Mouse (Mus musculus) activated CD4-positive, CD25-positive, alpha-beta regulatory T cell (primary cell): Measurements from ENCODE around the gene Carmil2. TPM values are rescaled to one million over a fixed set of nuclear protein-coding genes. Genes with fewer than 3 reads are reported as not detected.

Experiments
- polyA plus RNA-seq, 2 experiments: library from polyadenylated mRNA; unstranded; fragments of 100-300 nt; shearing (Covaris generic); gene quantifications; one replicate each; pipeline ENCODE4 v1.2.1; 2017

The Carmil2 gene
- polyA plus RNA-seq: 100 to 1,000 TPM in 1 of 2 experiments, 10 to 100 TPM in 1; 90.8 to 130 TPM

DNA sequence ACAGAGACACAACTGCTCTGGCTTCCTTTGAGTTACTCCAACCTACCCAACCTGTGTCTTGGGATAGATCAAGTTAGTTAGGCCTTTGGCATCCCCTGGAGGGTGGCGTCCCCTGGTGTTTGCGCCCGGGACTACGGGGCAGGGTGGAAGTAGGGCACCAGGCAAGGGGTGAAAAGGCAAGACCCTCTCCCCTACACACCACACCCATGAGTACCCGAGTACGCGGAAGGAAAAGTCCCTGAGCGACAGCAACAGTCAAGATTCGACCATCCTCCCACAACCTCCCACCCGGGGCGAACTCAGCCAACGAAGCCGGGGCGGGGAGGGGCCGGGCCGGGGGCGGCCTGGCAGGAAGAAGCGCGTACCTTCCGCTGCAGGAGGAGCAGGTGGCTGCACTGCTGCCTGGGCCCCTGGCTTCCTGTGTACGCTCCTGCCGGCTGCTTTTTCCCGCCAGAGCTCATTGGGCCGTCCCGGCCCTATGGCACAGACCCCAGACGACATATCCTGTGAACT is at the start of gene Carmil2:
Carmil2 (plus strand) TSS at position 479 of the 513 bp plus-strand sequence.

GRCm38 (mm10) chr8:105636963-105637510 is 49.0 kb upstream of the Carmil2 start, which contains the start of gene Agrp:
TSS of gene Agrp (minus strand) at chr8:105637393.

GRCm38 (mm10) chr8:105700966-105701824 is 15.1 kb downstream of the Carmil2 start, which contains the start of the genes Acd and Pard6a:
TSS of gene Acd (minus strand) at chr8:105701102.
TSS of gene Pard6a (plus strand) at chr8:105701148.

DNA sequence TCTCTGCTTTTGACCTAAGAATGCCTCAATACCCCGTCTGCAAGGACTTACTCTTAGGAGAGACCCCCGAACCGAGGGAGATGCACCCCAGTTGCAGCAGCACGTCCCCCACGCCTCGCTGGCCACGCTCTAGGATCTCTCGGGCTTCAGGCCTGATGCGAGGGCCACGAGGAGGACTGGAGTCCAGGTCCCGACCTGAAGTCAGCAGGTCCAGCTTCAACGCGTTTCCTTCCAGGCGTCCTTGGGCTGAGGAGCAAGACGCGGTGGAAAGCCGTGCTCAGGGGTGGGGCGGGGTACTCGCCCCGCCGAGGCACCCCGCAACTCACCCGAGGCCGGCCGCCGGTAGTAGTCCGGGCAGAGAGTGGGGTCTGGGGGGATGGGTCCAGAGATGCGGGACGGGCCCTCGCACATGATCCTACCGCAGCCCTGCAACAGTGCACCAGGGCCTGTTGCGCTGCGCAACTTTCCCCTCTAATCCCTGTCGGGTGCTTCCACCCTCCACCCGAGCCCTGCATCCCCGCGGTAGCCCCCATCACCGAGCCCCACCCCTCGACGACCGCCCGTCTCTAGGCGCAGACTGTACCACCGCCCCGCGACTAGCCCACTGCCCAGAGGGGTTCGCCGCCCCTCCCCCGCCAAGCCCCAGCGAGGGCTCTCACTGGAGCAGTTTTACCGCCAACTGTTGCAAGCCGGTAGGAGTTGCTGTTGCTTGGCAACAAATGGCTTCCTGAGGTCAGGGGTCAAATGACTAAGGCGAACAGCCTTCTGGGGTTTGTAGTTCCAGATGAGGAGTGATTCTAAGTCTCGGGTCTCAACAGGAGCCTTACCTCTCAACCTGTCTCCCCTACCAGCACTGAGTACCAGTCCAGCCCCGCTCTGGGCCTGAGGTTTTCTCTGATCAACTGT is 21.7 kb downstream of the Carmil2 start, which contains the start of the genes 4933405L10Rik and Enkd1:
4933405L10Rik (plus strand) TSS at position 158 of the 906 bp plus-strand sequence.
Enkd1 (minus strand) TSS at position 713 of the 906 bp plus-strand sequence.

Other genes starting within 250 kb of the Carmil2 start
- 1 to 10 TPM in 1 of 2 experiments, not detected in 1; 1.8 TPM for gene Tppp3, start 214.7 kb upstream of the Carmil2 start, polyA plus RNA-seq
- gene Zdhhc1, start 189.4 kb upstream of the Carmil2 start, polyA plus RNA-seq: 1 to 10 TPM; 1.5 to 4.3 TPM
- gene Hsd11b2, start 167.5 kb upstream of the Carmil2 start, polyA plus RNA-seq: under 1 TPM in 1 of 2 experiments, not detected in 1; 0.37 TPM
- 10 to 100 TPM; 56.2 to 62.2 TPM for gene Atp6v0d1, start 120.2 kb upstream of the Carmil2 start, polyA plus RNA-seq
- gene Ripor1, start 81.0 kb upstream of the Carmil2 start, polyA plus RNA-seq: 10 to 100 TPM; 13.2 to 18.4 TPM
- 100 to 1,000 TPM; 174 to 204 TPM for gene Ctcf, start 49.7 kb upstream of the Carmil2 start, polyA plus RNA-seq
- under 1 TPM in 1 of 2 experiments, not detected in 1; 0.90 TPM for gene Agrp, start 48.9 kb upstream of the Carmil2 start, polyA plus RNA-seq
- 10 to 100 TPM; 65.1 to 65.6 TPM for gene Acd, start 14.8 kb downstream of the Carmil2 start, polyA plus RNA-seq
- gene Pard6a, start 14.9 kb downstream of the Carmil2 start, polyA plus RNA-seq: 10 to 100 TPM in 1 of 2 experiments, 1 to 10 TPM in 1; 8.3 to 10.2 TPM
- gene 4933405L10Rik, start 21.4 kb downstream of the Carmil2 start, polyA plus RNA-seq: under 1 TPM in 1 of 2 experiments, not detected in 1; 0.26 TPM
- gene Enkd1, start 21.9 kb downstream of the Carmil2 start, polyA plus RNA-seq: 1 to 10 TPM; 1.8 to 6.9 TPM
- 1 to 10 TPM; 2.1 to 4.7 TPM for gene Gfod2, start 72.4 kb downstream of the Carmil2 start, polyA plus RNA-seq
- gene Ranbp10, start 141.1 kb downstream of the Carmil2 start, polyA plus RNA-seq: 10 to 100 TPM; 23.7 to 27.1 TPM
- gene Tsnaxip1, start 141.5 kb downstream of the Carmil2 start, polyA plus RNA-seq: under 1 TPM in 1 of 2 experiments, not detected in 1; 0.10 TPM
- gene Cenpt, start 167.0 kb downstream of the Carmil2 start, polyA plus RNA-seq: 10 to 100 TPM; 12.8 to 21.8 TPM
- 10 to 100 TPM; 26.6 to 30.2 TPM for gene Thap11, start 168.9 kb downstream of the Carmil2 start, polyA plus RNA-seq
- 10 to 100 TPM in 1 of 2 experiments, 1 to 10 TPM in 1; 8.9 to 11.9 TPM for gene Nutf2, start 174.3 kb downstream of the Carmil2 start, polyA plus RNA-seq
- 10 to 100 TPM; 49.6 to 60.5 TPM for gene Edc4, start 194.6 kb downstream of the Carmil2 start, polyA plus RNA-seq
- gene Nrn1l, start 207.3 kb downstream of the Carmil2 start, polyA plus RNA-seq: under 1 TPM; 0.47 to 0.92 TPM
- 10 to 100 TPM; 18.0 to 22.4 TPM for gene Pskh1, start 214.2 kb downstream of the Carmil2 start, polyA plus RNA-seq
- gene Ctrl, start 247.6 kb downstream of the Carmil2 start, polyA plus RNA-seq: 1 to 10 TPM; 1.7 to 2.0 TPM